Mouse (Mus musculus): ENCODE data around the gene Enpp4.
A peak's percentile ranks its signal among the peaks of the same experiment; 100 is the strongest.

Gene Enpp4

GRCm38 (mm10) chr17:44091512-44091911, 14.1 kb downstream of the Enpp4 start:
- no peak for DNase-seq (ENCODE audit: low spot score)

GRCm38 (mm10) chr17:44090916-44091315, 14.7 kb downstream of the Enpp4 start:
- no peak for DNase-seq (ENCODE audit: low spot score)

- no peak for DNase-seq (ENCODE audit: low spot score)
Measured at GRCm38 (mm10) chr17:44088226-44088625, 17.4 kb downstream of the Enpp4 start.

- DNase-seq (ENCODE audit: low spot score) = no peak
Measured at GRCm38 (mm10) chr17:44083156-44083555, 22.5 kb downstream of the Enpp4 start.

- DNase-seq (ENCODE audit: low spot score) = peak; percentile 41
Measured at GRCm38 (mm10) chr17:44078631-44079350, 26.8 kb downstream of the Enpp4 start, which contains the start of gene Enpp5. Gene Enpp5 (plus strand): TSS chr17:44078813.

GRCm38 (mm10) chr17:44077843-44078160, 27.8 kb downstream of the Enpp4 start:
- DNase-seq (ENCODE audit: low spot score) = no peak

GRCm38 (mm10) chr17:44077146-44077842, 28.3 kb downstream of the Enpp4 start:
- DNase-seq (ENCODE audit: low spot score) = no peak

GRCm38 (mm10) chr17:44076051-44076680, 29.4 kb downstream of the Enpp4 start:
- DNase-seq (ENCODE audit: low spot score) = no peak

- DNase-seq (ENCODE audit: low spot score) = no peak
Measured at GRCm38 (mm10) chr17:44075601-44076000, 30.0 kb downstream of the Enpp4 start.

- DNase-seq (ENCODE audit: low spot score) = no peak
Measured at GRCm38 (mm10) chr17:44071680-44072079, 33.9 kb downstream of the Enpp4 start.

GRCm38 (mm10) chr17:44068876-44069275, 36.7 kb downstream of the Enpp4 start:
- no peak for DNase-seq (ENCODE audit: low spot score)

GRCm38 (mm10) chr17:44061289-44061890, 44.2 kb downstream of the Enpp4 start:
- no peak for DNase-seq (ENCODE audit: low spot score)

- DNase-seq (ENCODE audit: low spot score) = no peak
Measured at GRCm38 (mm10) chr17:44060781-44061180, 44.8 kb downstream of the Enpp4 start.

GRCm38 (mm10) chr17:44058145-44058544, 47.5 kb downstream of the Enpp4 start:
- no peak for DNase-seq (ENCODE audit: low spot score)

- no peak for DNase-seq (ENCODE audit: low spot score)
Measured at GRCm38 (mm10) chr17:44057123-44057522, 48.5 kb downstream of the Enpp4 start.

- DNase-seq (ENCODE audit: low spot score) = no peak
Measured at GRCm38 (mm10) chr17:44053427-44053826, 52.2 kb downstream of the Enpp4 start.

Measured in urinary bladder, postnatal 10 days (tissue).